Mouse (Mus musculus): ENCODE data around the gene Ubxn1.
"Not testable (repeated sequence)": the region's sequence is repeated elsewhere in the genome, so short reads cannot be mapped to it uniquely, and the experiment has no call there.

Gene Ubxn1

GRCm38 (mm10) chr19:8853117-8853516 is 18.2 kb upstream of the Ubxn1 start:
- DNase-seq (ENCODE audit: extremely low spot score, low spot score): no peak

- no peak for DNase-seq (ENCODE audit: extremely low spot score, low spot score)
Observed at GRCm38 (mm10) chr19:8857689-8858088, 13.6 kb upstream of the Ubxn1 start.

GRCm38 (mm10) chr19:8859018-8859417 is 12.3 kb upstream of the Ubxn1 start:
- DNase-seq (ENCODE audit: extremely low spot score, low spot score): peak; percentile 23

GRCm38 (mm10) chr19:8864265-8864664 is 7.0 kb upstream of the Ubxn1 start:
- no peak for DNase-seq (ENCODE audit: extremely low spot score, low spot score)

GRCm38 (mm10) chr19:8870381-8870780 is 915 bp upstream of the Ubxn1 start:
- not testable (repeated sequence) for DNase-seq (ENCODE audit: extremely low spot score, low spot score)

- DNase-seq (ENCODE audit: extremely low spot score, low spot score): no peak
Observed at GRCm38 (mm10) chr19:8870838-8871237, 458 bp upstream of the Ubxn1 start.

- DNase-seq (ENCODE audit: extremely low spot score, low spot score): no peak
Observed at GRCm38 (mm10) chr19:8872266-8872840, 1.1 kb downstream of the Ubxn1 start.

GRCm38 (mm10) chr19:8875031-8875430 is 3.7 kb downstream of the Ubxn1 start:
- no peak for DNase-seq (ENCODE audit: extremely low spot score, low spot score)

GRCm38 (mm10) chr19:8880311-8881033 is 9.2 kb downstream of the Ubxn1 start, which contains the start of gene Uqcc3:
TSS of gene Uqcc3 (minus strand) at chr19:8880923.
- peak; percentile 79 for DNase-seq (ENCODE audit: extremely low spot score, low spot score)

GRCm38 (mm10) chr19:8881034-8881392 is 9.7 kb downstream of the Ubxn1 start:
- DNase-seq (ENCODE audit: extremely low spot score, low spot score): no peak

GRCm38 (mm10) chr19:8883616-8884015 is 12.3 kb downstream of the Ubxn1 start, which contains the start of the genes Lbhd1 and Gm49403:
TSS of gene Lbhd1 (plus strand) at chr19:8883732.
TSS of gene Gm49403 (plus strand) at chr19:8883930.
- DNase-seq (ENCODE audit: extremely low spot score, low spot score): no peak

GRCm38 (mm10) chr19:8886916-8887584 is 15.8 kb downstream of the Ubxn1 start:
- no peak for DNase-seq (ENCODE audit: extremely low spot score, low spot score)

- no peak for DNase-seq (ENCODE audit: extremely low spot score, low spot score)
Observed at GRCm38 (mm10) chr19:8887585-8888463, 16.5 kb downstream of the Ubxn1 start.

GRCm38 (mm10) chr19:8888511-8889385 is 17.5 kb downstream of the Ubxn1 start, which contains the start of the genes 1810009A15Rik and Gm49416:
TSS of gene 1810009A15Rik (plus strand) at chr19:8888853.
TSS of gene Gm49416 (plus strand) at chr19:8888926.
- DNase-seq (ENCODE audit: extremely low spot score, low spot score): peak; percentile 95

- peak; percentile 86 for DNase-seq (ENCODE audit: extremely low spot score, low spot score)
Observed at GRCm38 (mm10) chr19:8892829-8893766, 21.8 kb downstream of the Ubxn1 start, which contains the start of gene Ints5. TSS of gene Ints5 (plus strand) at chr19:8893005.

- no peak for DNase-seq (ENCODE audit: extremely low spot score, low spot score)
Observed at GRCm38 (mm10) chr19:8895397-8895960, 24.2 kb downstream of the Ubxn1 start.

- not testable (repeated sequence) for DNase-seq (ENCODE audit: extremely low spot score, low spot score)
Observed at GRCm38 (mm10) chr19:8896231-8896630, 24.9 kb downstream of the Ubxn1 start.

- peak; percentile 47 for DNase-seq (ENCODE audit: extremely low spot score, low spot score)
Observed at GRCm38 (mm10) chr19:8897211-8897864, 26.0 kb downstream of the Ubxn1 start.

All from neural tube, embryonic 10.5 days (tissue).